Mouse (Mus musculus) cerebellum, adult 2 months (tissue): Measurements from ENCODE around the gene Ccdc54. TPM values are rescaled to one million over a fixed set of nuclear protein-coding genes. Genes with fewer than 3 reads are reported as not detected.

Source experiments
- DNase-seq, 2 experiments: peaks; one replicate each; pipeline ENCODE4 v3.0.0; 2021
- H3K27ac ChIP-seq: fragments of 200-500 bp; 2 replicates; pipeline ENCODE4 v1.5.1; 2012; ENCODE audit warnings: low read length, control low read depth, inconsistent platforms; ENCODE audit not compliant: insufficient read depth
- H3K27me3 ChIP-seq: fragments of 200-500 bp; 2 replicates; pipeline ENCODE4 v1.6.1; 2012; ENCODE audit warnings: inconsistent platforms, mild to moderate bottlenecking, low read length, moderate library complexity; ENCODE audit not compliant: control insufficient read depth, insufficient read depth
- H3K4me1 ChIP-seq: fragments of 200-500 bp; 2 replicates; pipeline ENCODE4 v1.6.1; 2011; ENCODE audit warnings: low read length; ENCODE audit not compliant: control insufficient read depth, insufficient read depth
- H3K4me3 ChIP-seq: fragments of 200-500 bp; replicated peaks from 2 replicates; pipeline ENCODE3; 2011; ENCODE audit warnings: mild to moderate bottlenecking, low read depth, low read length, control low read depth; ENCODE audit not compliant: insufficient read depth
- CTCF ChIP-seq: fragments of 200-500 bp; IDR thresholded peaks from 2 replicates; pipeline ENCODE4 v1.5.1; 2011; ENCODE audit warnings: low read depth, mild to moderate bottlenecking, control low read depth, low read length, moderate library complexity, borderline replicate concordance; ENCODE audit not compliant: insufficient read depth
- POLR2A ChIP-seq: fragments of 200-500 bp; IDR thresholded peaks from 2 replicates; pipeline ENCODE4 v1.6.1; 2011; ENCODE audit warnings: low read length, control low read depth, borderline replicate concordance; ENCODE audit not compliant: insufficient read depth
- WGBS: fragments of 180-500 bp; shearing (Covaris S2); methylation state at CpG from one replicate; pipeline ENCODE4 v1.1.7; 2018; 5-methylcytosine and 5-hydroxymethylcytosine counted together
- polyA plus RNA-seq: library from polyadenylated mRNA; depleted of rRNA; stranded (reverse); fragments of >200 nt; gene quantifications from 2 replicates; pipeline ENCODE4 v1.2.3, GENCODE M21; 2012; rRNA removed

Ccdc54 gene
- not detected in 2 replicates for polyA plus RNA-seq

DNA sequence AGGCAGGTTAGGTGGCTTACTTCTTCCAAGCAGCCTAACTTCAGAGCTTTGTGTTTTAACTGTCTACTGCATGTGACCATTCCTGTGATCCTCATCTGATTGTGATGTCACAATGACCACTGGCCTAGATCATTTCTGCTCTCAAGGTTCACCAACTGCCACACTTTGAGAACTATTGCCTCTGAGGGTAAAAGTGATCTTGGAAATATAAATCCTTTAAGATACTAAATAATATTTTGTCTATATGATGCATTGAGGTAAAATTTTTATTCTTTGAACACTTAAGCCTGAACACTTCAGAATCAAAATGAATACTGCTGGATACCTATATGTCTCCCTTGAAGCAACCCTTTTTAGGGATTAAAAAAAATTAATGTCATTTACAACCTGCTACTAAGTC lies at the start of gene Ccdc54:
Ccdc54 (minus strand) TSS at position 101 of the 400 bp plus-strand sequence.
- Histone ChIP-seq H3K4me1 (no peaks in the 10 kb centered on the region), H3K4me3 (no peak within 1 kb of the TSS), H3K27me3 (no peaks in the 10 kb centered on the region), H3K27ac (no peak within 1 kb of the TSS)
- no peak for DNase-seq
- TF ChIP-seq CTCF (no peak), POLR2A (no peak)

DNA sequence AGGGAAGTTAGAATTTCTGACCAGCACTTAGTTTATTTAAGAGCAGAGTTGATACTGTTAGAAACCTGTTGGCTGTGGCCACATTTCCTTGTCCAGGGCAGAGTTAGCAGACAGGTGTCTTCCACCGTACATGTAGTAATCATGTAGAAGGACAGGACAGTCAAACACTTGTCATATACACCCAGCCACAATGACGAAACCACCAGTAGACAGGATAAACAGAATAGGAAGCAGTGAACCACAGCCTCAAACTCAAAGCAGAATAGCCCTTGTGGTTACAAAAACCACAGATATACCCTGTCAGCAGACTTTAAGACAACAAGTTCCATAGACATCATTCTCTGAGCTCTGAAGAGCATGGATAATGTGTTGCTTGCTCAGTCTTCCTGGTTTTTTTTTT lies 41.6 kb upstream of the Ccdc54 start:
- Histone ChIP-seq H3K4me3 (no peak overlapping the region), H3K27ac (no peak overlapping the region), H3K27me3 (no peaks in the 10 kb centered on the region; the same call in 1 of the 2 replicates), H3K4me1 (no peaks in the 10 kb centered on the region; the same call in 1 of the 2 replicates)
- DNase-seq, result no peak
- 96% methylated on average over 2 of the region's 2 CpGs for whole genome bisulfite sequencing
- TF ChIP-seq CTCF (no peak), POLR2A (no peak)

GRCm38 (mm10) chr16:50615569-50615968 lies 24.6 kb upstream of the Ccdc54 start:
- DNase-seq, result peak in 1 of 2 experiments; percentile 4
- H3K27me3 ChIP-seq, result no peaks in the 10 kb centered on the region
- H3K4me3 ChIP-seq, result no peak overlapping the region
- no peak overlapping the region for H3K27ac ChIP-seq
- 19% methylated on average over 7 of the region's 7 CpGs for WGBS
- H3K4me1 ChIP-seq, result no peaks in the 10 kb centered on the region
- no peak for TF ChIP-seq CTCF
- no peak for TF ChIP-seq POLR2A

- H3K27ac ChIP-seq, result no peak overlapping the region
- TF ChIP-seq POLR2A (no peak), CTCF (no peak)
- 73% methylated on average over 4 of the region's 4 CpGs for WGBS
- DNase-seq, result no peak
- no peaks in the 10 kb centered on the region for H3K4me1 ChIP-seq
- no peak overlapping the region for H3K4me3 ChIP-seq
- no peaks in the 10 kb centered on the region; the same call in 1 of the 2 replicates for H3K27me3 ChIP-seq
These were observed 22.0 kb upstream of the Ccdc54 start for GRCm38 (mm10) chr16:50612944-50613343.

DNA sequence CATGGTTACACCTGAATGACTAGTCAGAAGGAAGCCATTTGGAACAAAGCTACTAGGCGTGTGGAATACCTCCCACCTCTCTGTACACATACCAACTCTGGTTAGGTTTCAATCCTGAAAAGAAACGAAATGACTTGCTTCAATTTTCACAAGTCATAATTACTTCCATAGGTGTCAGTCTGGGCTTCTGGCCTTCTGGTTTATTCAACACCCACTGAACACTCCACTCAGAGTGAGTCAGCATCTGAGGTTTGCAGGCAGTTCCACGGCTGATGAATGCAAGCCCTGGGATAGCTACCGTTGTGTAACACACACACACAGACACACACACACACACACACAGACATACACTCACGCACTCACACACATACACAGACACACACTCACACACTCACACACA lies 19.6 kb upstream of the Ccdc54 start:
- WGBS, result 90% methylated on average over 5 of the region's 5 CpGs
- H3K27me3 ChIP-seq, result no peaks in the 10 kb centered on the region; the same call in 1 of the 2 replicates

GRCm38 (mm10) chr16:50607776-50608562 lies 17.0 kb upstream of the Ccdc54 start:
- Histone ChIP-seq H3K27me3 (no peaks in the 10 kb centered on the region; the same call in 1 of the 2 replicates), H3K4me3 (no peak overlapping the region), H3K27ac (no peak overlapping the region), H3K4me1 (no peaks in the 10 kb centered on the region)
- TF ChIP-seq POLR2A (no peak), CTCF (no peak)
- WGBS, result 50% methylated on average over 15 of the region's 15 CpGs
- DNase-seq, result no peak

More for the DNA sequence above, 19.6 kb upstream of the Ccdc54 start:
- no peak for DNase-seq
- no peaks in the 10 kb centered on the region for H3K4me1 ChIP-seq
- TF ChIP-seq POLR2A, result no peak
- TF ChIP-seq CTCF, result no peak
- H3K4me3 ChIP-seq, result no peak overlapping the region
- no peak overlapping the region for H3K27ac ChIP-seq

GRCm38 (mm10) chr16:50604826-50605225 lies 13.9 kb upstream of the Ccdc54 start:
- Histone ChIP-seq H3K27me3 (no peaks in the 10 kb centered on the region; the same call in 1 of the 2 replicates), H3K4me3 (no peak overlapping the region), H3K4me1 (no peaks in the 10 kb centered on the region), H3K27ac (no peak overlapping the region)
- DNase-seq, result no peak
- 86% methylated on average over 11 of the region's 11 CpGs for WGBS
- no peak for TF ChIP-seq CTCF
- TF ChIP-seq POLR2A, result no peak

DNA sequence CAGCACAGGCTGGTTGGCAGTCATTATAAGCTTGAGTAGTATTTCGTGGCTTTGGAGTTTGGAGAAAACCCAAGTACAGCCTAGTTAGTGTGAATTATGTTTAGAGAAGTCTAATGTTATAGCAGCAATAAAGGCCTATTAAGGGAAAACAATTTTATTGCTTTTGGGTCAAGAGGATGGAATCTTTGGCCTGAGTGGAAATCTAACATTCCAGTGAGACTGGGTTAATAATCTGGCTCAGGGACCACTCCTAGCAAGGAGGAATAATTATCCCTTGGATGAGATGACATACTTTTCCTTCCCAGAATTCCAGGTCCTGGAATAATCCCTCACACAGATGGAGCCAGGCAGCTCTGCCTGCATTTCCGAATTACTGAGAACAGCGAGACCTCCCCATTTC lies 11.0 kb upstream of the Ccdc54 start:
- Histone ChIP-seq H3K4me1 (no peaks in the 10 kb centered on the region), H3K4me3 (no peak overlapping the region), H3K27ac (no peak overlapping the region), H3K27me3 (no peaks in the 10 kb centered on the region; the same call in 1 of the 2 replicates)
- WGBS, result 69% methylated on average over 3 of the region's 3 CpGs
- DNase-seq, result no peak
- no peak for TF ChIP-seq CTCF
- no peak for TF ChIP-seq POLR2A
